Mouse (Mus musculus): Measurements from ENCODE around the gene Engase.

DNA sequence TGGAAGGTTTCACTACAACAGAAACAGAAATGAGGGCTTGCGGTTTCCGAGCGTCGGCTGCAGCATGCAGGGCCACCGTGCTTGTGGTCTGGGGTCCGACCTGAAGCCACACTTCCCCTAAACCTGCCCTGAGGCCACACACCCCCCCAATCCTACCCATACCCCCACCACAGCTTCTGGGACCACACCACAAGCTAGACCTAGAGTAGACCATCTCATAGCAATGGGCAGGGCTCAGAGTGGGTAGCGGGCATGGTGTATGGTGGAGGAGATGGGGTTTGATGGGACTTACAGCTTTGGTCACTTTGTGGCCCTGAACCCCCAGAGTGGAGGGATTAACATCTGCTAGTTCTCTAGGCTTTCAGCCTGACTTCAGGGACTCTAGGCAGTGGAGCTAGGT lies 14.6 kb downstream of the Engase start:
- TF ChIP-seq CTCF (IDR thresholded peaks at IDR 0.05; ENCODE audit: low read depth) = no peak
- no peak for TF ChIP-seq EP300 (optimal IDR thresholded peaks at IDR 0.05)
